Mouse (Mus musculus): ENCODE results near the gene Eftud2. TPM values are rescaled to one million over a fixed set of nuclear protein-coding genes. Genes with fewer than 3 reads are reported as not detected.

The Eftud2 gene
- polyA plus RNA-seq (2016; fragmentation: Nextera tagmentation; extraction: Ambion mirVana): 206 and 238 TPM in 2 replicates

DNA sequence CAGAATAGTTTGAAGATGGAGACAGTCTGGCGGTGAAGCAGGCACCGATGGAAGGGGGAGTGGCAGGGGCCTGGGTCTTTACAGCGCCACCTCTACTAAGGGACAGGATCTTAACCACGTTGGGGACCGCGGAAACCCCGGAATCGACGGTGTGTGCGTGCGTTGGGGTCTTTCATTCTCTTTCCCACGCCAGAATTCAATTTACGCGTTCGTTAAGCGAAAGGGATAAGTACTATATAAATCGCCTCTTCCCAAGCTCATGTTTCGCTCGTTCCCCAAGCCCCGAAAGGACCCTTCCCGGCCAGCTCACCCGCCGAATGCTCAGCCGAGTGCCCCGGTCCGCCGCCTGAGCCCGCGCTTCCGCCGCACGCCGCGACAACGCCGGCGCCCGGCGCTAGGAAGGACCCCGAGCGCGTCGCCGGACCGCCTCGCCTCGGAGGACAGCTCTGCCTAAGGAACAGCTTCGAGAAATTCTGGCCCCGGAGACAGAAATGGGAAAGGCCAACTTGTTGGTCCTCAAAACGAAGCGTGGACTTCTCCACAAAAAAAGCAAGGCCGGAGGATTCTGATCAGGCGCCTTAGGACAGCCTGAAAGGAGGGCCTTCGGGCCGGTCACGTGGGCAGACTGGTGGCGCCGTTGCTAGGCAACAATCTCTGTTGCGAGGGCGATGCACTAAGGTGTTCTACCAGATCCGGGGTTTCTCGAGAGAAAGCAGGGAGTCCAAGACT lies at the start of gene Eftud2, which contains the start of gene Ccdc103:
Eftud2 (minus strand) TSS at position 401 of the 729 bp plus-strand sequence.
Ccdc103 (plus strand) TSS at position 620 of the 729 bp plus-strand sequence.
- Histone ChIP-seq H3K9me3 (no peaks in the 10 kb centered on the region), H3K27ac (peak within 1 kb of the TSS; percentile 98), H3K27me3 (ENCODE audit: insufficient read depth, poor library complexity, severe bottlenecking) (peaks cover 18% of the 10 kb centered on the region; the same call in 1 of the 2 replicates), H3K4me1 (peaks cover 30% of the 10 kb centered on the region), H3K4me3 (peak within 1 kb of the TSS; percentile 86), H3K36me3 (peaks cover 20% of the 10 kb centered on the region)
- WGBS: under 1% methylated on average over 62 of the region's 62 CpGs
- peak; percentile 96 for DNase-seq (ENCODE audit: low spot score)

DNA sequence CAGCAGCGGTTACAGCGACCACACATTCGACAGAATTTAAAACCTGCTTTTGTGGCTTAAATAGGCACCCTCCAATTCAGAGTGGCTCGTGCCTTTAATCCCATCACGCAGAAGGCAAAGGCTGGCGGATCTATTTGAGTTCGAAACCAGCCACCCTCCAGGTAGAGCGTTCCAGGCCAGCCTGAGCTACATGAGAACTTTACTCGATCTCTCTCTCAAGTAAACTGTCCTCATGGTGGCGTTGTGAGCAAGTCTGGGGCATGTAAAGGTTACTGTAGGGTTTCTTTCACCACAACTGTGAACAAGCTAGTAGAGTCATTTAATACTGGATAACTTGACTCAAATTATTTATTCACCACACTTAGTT lies 44.5 kb upstream of the Eftud2 start:
- Histone ChIP-seq H3K9me3 (no peaks in the 10 kb centered on the region), H3K4me1 (peaks cover 18% of the 10 kb centered on the region), H3K27ac (peak overlapping the region; percentile 93), H3K27me3 (ENCODE audit: insufficient read depth, poor library complexity, severe bottlenecking) (no peaks in the 10 kb centered on the region), H3K36me3 (peaks cover 18% of the 10 kb centered on the region), H3K4me3 (peak overlapping the region; percentile 87)
- WGBS: 2% methylated on average over 10 of the region's 10 CpGs
- DNase-seq (ENCODE audit: low spot score): no peak

GRCm38 (mm10) chr11:102924557-102925350 lies 44.0 kb upstream of the Eftud2 start, which contains the start of gene Kif18b:
TSS of gene Kif18b (minus strand) at chr11:102925124.
- peak; percentile 99 for DNase-seq (ENCODE audit: low spot score)
- WGBS: under 1% methylated on average over 62 of the region's 62 CpGs
- no peaks in the 10 kb centered on the region for H3K27me3 ChIP-seq (ENCODE audit: insufficient read depth, poor library complexity, severe bottlenecking)
- peaks cover 18% of the 10 kb centered on the region for H3K4me1 ChIP-seq
- no peaks in the 10 kb centered on the region for H3K9me3 ChIP-seq
- H3K36me3 ChIP-seq: peaks cover 19% of the 10 kb centered on the region
- H3K4me3 ChIP-seq: peak within 1 kb of the TSS; percentile 87
- H3K27ac ChIP-seq: peak within 1 kb of the TSS; percentile 93

DNA sequence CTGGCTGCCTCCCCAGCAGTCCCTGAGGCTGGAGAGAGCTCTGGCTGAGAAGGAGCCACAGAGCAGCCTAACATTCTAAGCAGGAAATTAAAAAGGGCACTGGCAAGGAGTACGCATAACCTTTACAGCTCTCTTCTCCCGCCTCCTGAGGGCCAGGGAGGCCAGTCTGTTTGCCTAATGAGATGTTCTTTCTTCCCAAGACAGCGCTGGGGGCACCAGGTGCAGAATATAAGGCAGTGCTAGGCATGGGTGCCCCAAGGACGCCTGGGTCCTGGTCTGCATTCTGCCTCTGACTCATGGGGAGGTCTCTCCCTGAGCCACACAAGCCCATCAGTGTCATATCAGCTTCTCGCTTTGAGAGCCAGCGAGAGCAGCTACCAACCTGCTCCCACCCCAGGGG lies 40.7 kb upstream of the Eftud2 start:
- 81% methylated on average over 6 of the region's 6 CpGs for WGBS
- H3K27ac ChIP-seq: no peak overlapping the region
- peaks cover 20% of the 10 kb centered on the region for H3K36me3 ChIP-seq
- no peak overlapping the region for H3K4me3 ChIP-seq
- DNase-seq (ENCODE audit: low spot score): peak; percentile 53
- H3K4me1 ChIP-seq: peaks cover 18% of the 10 kb centered on the region
- H3K27me3 ChIP-seq (ENCODE audit: insufficient read depth, poor library complexity, severe bottlenecking): no peaks in the 10 kb centered on the region
- no peaks in the 10 kb centered on the region for H3K9me3 ChIP-seq

DNA sequence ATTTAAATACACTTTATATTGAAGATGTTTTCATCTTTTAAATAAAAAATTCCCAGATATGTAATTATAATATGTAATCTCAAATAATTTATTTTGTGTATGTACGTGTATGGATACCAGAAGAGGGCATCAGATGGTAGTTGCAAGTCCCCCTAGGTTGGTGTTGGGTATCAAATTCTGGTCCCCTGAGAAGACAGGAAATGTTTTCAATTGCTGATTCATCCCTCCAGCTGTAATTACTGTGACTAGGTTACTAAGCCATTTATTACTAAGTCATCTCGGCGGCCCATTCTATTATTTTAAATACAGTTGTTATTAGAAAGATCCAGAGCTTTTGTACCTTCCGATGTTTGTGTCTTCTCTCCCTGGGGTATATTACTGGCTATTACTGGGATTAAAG lies 37.3 kb upstream of the Eftud2 start:
- no peak overlapping the region for H3K27ac ChIP-seq
- peaks cover 8% of the 10 kb centered on the region for H3K4me1 ChIP-seq
- H3K9me3 ChIP-seq: no peaks in the 10 kb centered on the region
- peaks cover 54% of the 10 kb centered on the region for H3K36me3 ChIP-seq
- DNase-seq (ENCODE audit: low spot score): no peak
- WGBS: 94% methylated on average over 4 of the region's 4 CpGs
- H3K4me3 ChIP-seq: no peak overlapping the region
- no peaks in the 10 kb centered on the region for H3K27me3 ChIP-seq (ENCODE audit: insufficient read depth, poor library complexity, severe bottlenecking)

GRCm38 (mm10) chr11:102915380-102915779 lies 34.6 kb upstream of the Eftud2 start:
- no peaks in the 10 kb centered on the region for H3K4me1 ChIP-seq
- H3K27me3 ChIP-seq (ENCODE audit: insufficient read depth, poor library complexity, severe bottlenecking): no peaks in the 10 kb centered on the region
- no peaks in the 10 kb centered on the region for H3K9me3 ChIP-seq
- H3K4me3 ChIP-seq: no peak overlapping the region
- DNase-seq (ENCODE audit: low spot score): peak; percentile 68
- 90% methylated on average over 9 of the region's 9 CpGs for WGBS
- H3K27ac ChIP-seq: no peak overlapping the region
- peaks cover 62% of the 10 kb centered on the region for H3K36me3 ChIP-seq

GRCm38 (mm10) chr11:102911376-102911775 lies 30.6 kb upstream of the Eftud2 start:
- peaks cover 98% of the 10 kb centered on the region for H3K36me3 ChIP-seq
- no peak overlapping the region for H3K27ac ChIP-seq
- no peak overlapping the region for H3K4me3 ChIP-seq
- no peaks in the 10 kb centered on the region for H3K27me3 ChIP-seq (ENCODE audit: insufficient read depth, poor library complexity, severe bottlenecking)
- H3K9me3 ChIP-seq: no peaks in the 10 kb centered on the region
- DNase-seq (ENCODE audit: low spot score): peak; percentile 68
- 86% methylated on average over 7 of the region's 7 CpGs for WGBS
- no peaks in the 10 kb centered on the region for H3K4me1 ChIP-seq

DNA sequence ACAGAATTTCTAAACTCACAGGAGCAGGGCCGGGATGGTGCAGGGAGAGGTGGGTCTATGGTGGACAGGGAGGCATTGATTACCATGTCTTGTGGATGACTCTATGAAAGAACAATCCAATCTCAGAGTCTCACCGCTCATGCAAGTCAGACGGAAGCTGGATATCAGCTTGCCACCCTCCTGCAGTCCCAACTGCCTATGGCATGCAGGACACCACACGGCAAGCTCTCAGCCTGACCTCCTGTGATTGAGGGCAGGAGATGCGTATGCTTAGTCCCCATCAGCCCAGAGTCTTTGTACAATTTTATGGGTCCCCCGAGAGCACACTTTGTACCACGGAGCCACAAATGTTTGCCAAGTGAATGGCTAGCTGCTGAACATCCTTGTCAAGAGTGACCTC lies 22.9 kb upstream of the Eftud2 start:
- peaks cover 39% of the 10 kb centered on the region for H3K36me3 ChIP-seq
- H3K4me1 ChIP-seq: no peaks in the 10 kb centered on the region
- H3K9me3 ChIP-seq: no peaks in the 10 kb centered on the region
- WGBS: 74% methylated on average over 7 of the region's 7 CpGs
- H3K27me3 ChIP-seq (ENCODE audit: insufficient read depth, poor library complexity, severe bottlenecking): peaks cover 18% of the 10 kb centered on the region
- no peak overlapping the region for H3K27ac ChIP-seq
- no peak overlapping the region for H3K4me3 ChIP-seq
- no peak for DNase-seq (ENCODE audit: low spot score)

- H3K4me1 ChIP-seq: peaks cover 12% of the 10 kb centered on the region
- H3K27me3 ChIP-seq (ENCODE audit: insufficient read depth, poor library complexity, severe bottlenecking): peaks cover 33% of the 10 kb centered on the region
- no peak overlapping the region for H3K27ac ChIP-seq
- no peak for DNase-seq (ENCODE audit: low spot score)
- no peaks in the 10 kb centered on the region for H3K9me3 ChIP-seq
- no peak overlapping the region for H3K4me3 ChIP-seq
- peaks cover 24% of the 10 kb centered on the region for H3K36me3 ChIP-seq
- WGBS: 81% methylated on average over 5 of the region's 5 CpGs
These were observed 21.3 kb upstream of the Eftud2 start for GRCm38 (mm10) chr11:102902107-102902506.

- Histone ChIP-seq H3K4me3 (no peak overlapping the region), H3K9me3 (no peaks in the 10 kb centered on the region), H3K27ac (no peak overlapping the region), H3K27me3 (ENCODE audit: insufficient read depth, poor library complexity, severe bottlenecking) (peaks cover 42% of the 10 kb centered on the region), H3K4me1 (peaks cover 21% of the 10 kb centered on the region), H3K36me3 (peaks cover 15% of the 10 kb centered on the region)
- no peak for DNase-seq (ENCODE audit: low spot score)
- 55% methylated on average over 4 of the region's 4 CpGs for WGBS
These were observed 20.4 kb upstream of the Eftud2 start for GRCm38 (mm10) chr11:102901199-102901598.

- peak; percentile 92 for DNase-seq (ENCODE audit: low spot score)
- Histone ChIP-seq H3K27me3 (ENCODE audit: insufficient read depth, poor library complexity, severe bottlenecking) (peaks cover 46% of the 10 kb centered on the region), H3K9me3 (no peaks in the 10 kb centered on the region), H3K36me3 (peaks cover 11% of the 10 kb centered on the region), H3K27ac (no peak within 1 kb of the TSS), H3K4me3 (no peak within 1 kb of the TSS), H3K4me1 (peaks cover 24% of the 10 kb centered on the region)
- WGBS: 13% methylated on average over 7 of the region's 7 CpGs
These were observed 20.0 kb upstream of the Eftud2 start, which contains the start of gene Gfap for GRCm38 (mm10) chr11:102900763-102901162. TSS of gene Gfap (minus strand) at chr11:102900912.

GRCm38 (mm10) chr11:102898408-102898807 lies 17.6 kb upstream of the Eftud2 start:
- Histone ChIP-seq H3K9me3 (no peaks in the 10 kb centered on the region), H3K36me3 (no peaks in the 10 kb centered on the region), H3K4me3 (no peak overlapping the region), H3K27me3 (ENCODE audit: insufficient read depth, poor library complexity, severe bottlenecking) (peaks cover 70% of the 10 kb centered on the region), H3K4me1 (peaks cover 27% of the 10 kb centered on the region), H3K27ac (peak overlapping the region; percentile 44; the same call in 1 of the 2 replicates)
- no peak for DNase-seq (ENCODE audit: low spot score)
- WGBS: 79% methylated on average over 9 of the region's 9 CpGs

- H3K4me3 ChIP-seq: no peak overlapping the region
- 0 out of 2 replicates have a peak overlapping the region, but pooled peaks have one; percentile 17 for H3K27ac ChIP-seq
- DNase-seq (ENCODE audit: low spot score): no peak
- no peaks in the 10 kb centered on the region for H3K36me3 ChIP-seq
- peaks cover 82% of the 10 kb centered on the region for H3K27me3 ChIP-seq (ENCODE audit: insufficient read depth, poor library complexity, severe bottlenecking)
- no peaks in the 10 kb centered on the region for H3K9me3 ChIP-seq
- WGBS: 75% methylated on average over 20 of the region's 20 CpGs
- H3K4me1 ChIP-seq: peaks cover 34% of the 10 kb centered on the region
These were observed 15.9 kb upstream of the Eftud2 start for GRCm38 (mm10) chr11:102896641-102897040.

Data from heart, embryonic 10.5 days (tissue).